8 mouse cellular contexts compared by ENCODE assay signal in genomic region chr13:85288843-85289713, GRCm38 (mm10). TPM values are rescaled to one million over a fixed set of nuclear protein-coding genes. Genes with fewer than 3 reads are reported as not detected.
DNase-seq lines count a peak whose midpoint lies in the region; ATAC-seq and TF ChIP-seq lines count a peak whose summit lies in the region.

TSS of gene Rasa1 (minus strand) at chr13:85289130.

- H3K36me3 ChIP-seq in embryonic facial prominence, embryonic 14.5 days (ENCODE audit: control insufficient read depth, insufficient read depth, low read length): no peaks in the 10 kb centered on the region
- peaks cover 6% of the 10 kb centered on the region for H3K36me3 ChIP-seq in heart, adult 2 months (ENCODE audit: control insufficient read depth, insufficient read depth, low read length)
- no peaks in the 10 kb centered on the region for H3K36me3 ChIP-seq in limb, embryonic 14.5 days (ENCODE audit: control insufficient read depth, insufficient read depth, low read length)
- no peaks in the 10 kb centered on the region for H3K36me3 ChIP-seq in midbrain, postnatal 0 days (ENCODE audit: insufficient read depth, low read length)

- H3K4me2 ChIP-seq in embryonic facial prominence, embryonic 14.5 days (ENCODE audit: low read depth, low read length): peak within 1 kb of the TSS; percentile 64
- H3K4me2 ChIP-seq in limb, embryonic 14.5 days (replicated peaks; ENCODE audit: low read depth, low read length, severe bottlenecking): peak within 1 kb of the TSS; percentile 59
- peak within 1 kb of the TSS; percentile 61 for H3K4me2 ChIP-seq in midbrain, postnatal 0 days (ENCODE audit: low read depth, low read length, poor library complexity, severe bottlenecking)

- peak; percentile 93 for DNase-seq in 3T3-L1 (ENCODE audit: low read depth, low spot score)
- DNase-seq in adrenal gland, postnatal 4 days (ENCODE audit: low spot score in 2 of 2): peak; percentile 85 to 89
- peak; percentile 97 for DNase-seq in embryonic facial prominence, embryonic 14.5 days (ENCODE audit: low spot score)
- DNase-seq in heart, adult 2 months: peak; percentile 94 to 97
- peak; percentile 96 for DNase-seq in kidney, adult 9 months
- DNase-seq in limb, embryonic 14.5 days (ENCODE audit: low spot score): peak; percentile 95
- DNase-seq in midbrain, postnatal 0 days (ENCODE audit: low spot score): peak; percentile 95
- peak; percentile 77 to 85 for DNase-seq in spleen, postnatal 14 days (ENCODE audit: low spot score in 2 of 2)

- intact Hi-C loops in heart, adult 2 months (cut with DNase I): loop anchor here (5.0 kb wide), 2 partner anchors 37 to 82 kb away; no protein-coding TSS in a partner anchor

- H3K27me3 ChIP-seq in embryonic facial prominence, embryonic 14.5 days (replicated peaks; ENCODE audit: control insufficient read depth, insufficient read depth, low read length): no peaks in the 10 kb centered on the region
- no peaks in the 10 kb centered on the region for H3K27me3 ChIP-seq in heart, adult 2 months (ENCODE audit: control insufficient read depth, insufficient read depth, low read length)
- no peaks in the 10 kb centered on the region for H3K27me3 ChIP-seq in limb, embryonic 14.5 days (ENCODE audit: control insufficient read depth, insufficient read depth, low read length)
- H3K27me3 ChIP-seq in midbrain, postnatal 0 days (ENCODE audit: insufficient read depth, low read length): no peaks in the 10 kb centered on the region

- peak; percentile 99 for ATAC-seq in embryonic facial prominence, embryonic 14.5 days (ENCODE audit: low read depth)
- ATAC-seq in limb, embryonic 14.5 days (ENCODE audit: low FRiP score, low read depth): peak; percentile 99
- ATAC-seq in midbrain, postnatal 0 days (ENCODE audit: low FRiP score): peak; percentile 97

- peak; percentile 94 for TF ChIP-seq POLR2A in heart, adult 2 months (IDR thresholded peaks at IDR 0.05; ENCODE audit: insufficient read depth, low read depth, low read length)
- TF ChIP-seq POLR2A in limb, embryonic 14.5 days (IDR thresholded peaks at IDR 0.05; ENCODE audit: borderline replicate concordance, extremely low read depth, insufficient read depth, insufficient read length): peak; percentile 97; the same call in 1 of the 2 replicates

- H3K79me2 ChIP-seq in heart, adult 2 months (replicated peaks; ENCODE audit: control insufficient read depth, insufficient read depth, low read length): no peaks in the 10 kb centered on the region; the same call in 1 of the 2 replicates

- 0% methylated on average over 32 of the region's 97 CpGs for WGBS in embryonic facial prominence, embryonic 14.5 days
- under 1% methylated on average over 92 of the region's 97 CpGs for WGBS in heart, adult 2 months
- WGBS in limb, embryonic 14.5 days: under 1% methylated on average over 60 of the region's 97 CpGs
- under 1% methylated on average over 74 of the region's 97 CpGs for WGBS in midbrain, postnatal 0 days

- no peaks in the 10 kb centered on the region for H3K4me1 ChIP-seq in embryonic facial prominence, embryonic 14.5 days (ENCODE audit: control insufficient read depth, insufficient read depth, low read length)
- H3K4me1 ChIP-seq in heart, adult 2 months (ENCODE audit: control insufficient read depth, insufficient read depth, low read length): no peaks in the 10 kb centered on the region
- no peaks in the 10 kb centered on the region for H3K4me1 ChIP-seq in limb, embryonic 14.5 days (ENCODE audit: control insufficient read depth, insufficient read depth, low read length)
- H3K4me1 ChIP-seq in midbrain, postnatal 0 days (ENCODE audit: insufficient read depth, low read length): 0 out of 2 replicates have a peak, but pooled peaks cover 4% of the 10 kb centered on the region

- H3K9ac ChIP-seq in embryonic facial prominence, embryonic 14.5 days (ENCODE audit: low read depth, low read length): peak within 1 kb of the TSS; percentile 96
- H3K9ac ChIP-seq in heart, adult 2 months (ENCODE audit: low read depth, low read length): peak within 1 kb of the TSS; percentile 94
- H3K9ac ChIP-seq in limb, embryonic 14.5 days (ENCODE audit: low read depth, low read length, severe bottlenecking): peak within 1 kb of the TSS; percentile 97
- H3K9ac ChIP-seq in midbrain, postnatal 0 days (replicated peaks; ENCODE audit: low read length, poor library complexity, severe bottlenecking): peak within 1 kb of the TSS; percentile 95

- TF ChIP-seq CTCF in heart, adult 2 months (IDR thresholded peaks at IDR 0.05): 0 out of 2 replicates have a peak, but pooled peaks have one; percentile 1
- TF ChIP-seq CTCF in midbrain, postnatal 0 days (IDR thresholded peaks at IDR 0.05): no peak

- H3K4me3 ChIP-seq in embryonic facial prominence, embryonic 14.5 days (ENCODE audit: low read depth, low read length): peak within 1 kb of the TSS; percentile 96
- peak within 1 kb of the TSS; percentile 91 for H3K4me3 ChIP-seq in heart, adult 2 months
- H3K4me3 ChIP-seq in limb, embryonic 14.5 days (replicated peaks; ENCODE audit: low read length): peak within 1 kb of the TSS; percentile 92
- H3K4me3 ChIP-seq in midbrain, postnatal 0 days (ENCODE audit: low read depth, low read length): peak within 1 kb of the TSS; percentile 96

- TF ChIP-seq EP300 in heart, adult 2 months (IDR thresholded peaks at IDR 0.05; ENCODE audit: insufficient read depth, low read depth, low read length): 0 out of 2 replicates have a peak, but pooled peaks have one; percentile 36

- H3K27ac ChIP-seq in embryonic facial prominence, embryonic 14.5 days (replicated peaks; ENCODE audit: low read depth, low read length): peak within 1 kb of the TSS; percentile 99
- H3K27ac ChIP-seq in heart, adult 2 months: peak within 1 kb of the TSS; percentile 95
- H3K27ac ChIP-seq in limb, embryonic 14.5 days (replicated peaks; ENCODE audit: low read depth, low read length): peak within 1 kb of the TSS; percentile 99
- H3K27ac ChIP-seq in midbrain, postnatal 0 days (ENCODE audit: low read depth, low read length): peak within 1 kb of the TSS; percentile 99

- no peaks in the 10 kb centered on the region for H3K9me3 ChIP-seq in embryonic facial prominence, embryonic 14.5 days (ENCODE audit: control insufficient read depth, low read length)
- no peaks in the 10 kb centered on the region for H3K9me3 ChIP-seq in limb, embryonic 14.5 days (ENCODE audit: control insufficient read depth, low read length)
- no peaks in the 10 kb centered on the region for H3K9me3 ChIP-seq in midbrain, postnatal 0 days (ENCODE audit: low read length)

RNA-seq across cellular contexts. Expression of gene Rasa1, which starts in this region (rescaled TPM):
- total RNA-seq in adrenal gland, postnatal 4 days (2021): 10 to 100 TPM; 53.5 to 55.1 TPM
- 57.7 and 62.9 TPM in 2 replicates for polyA plus RNA-seq in embryonic facial prominence, embryonic 14.5 days (2014; fragmentation: Nextera tagmentation; extraction: Ambion mirVana)
- 10 to 100 TPM; 20.7 to 27.8 TPM for total RNA-seq in heart, adult 2 months (2021)
- polyA plus RNA-seq in heart, adult 2 months (2012; rRNA removed): 5.6 and 14.0 TPM in 2 replicates
- polyA plus RNA-seq in limb, embryonic 14.5 days (2012; rRNA removed): 44.5 and 52.8 TPM in 2 replicates
- 63.6 and 64.7 TPM in 2 replicates for polyA plus RNA-seq in limb, embryonic 14.5 days (2014; fragmentation: Nextera tagmentation; extraction: Ambion mirVana)
- 74.0 and 86.3 TPM in 2 replicates for total RNA-seq in midbrain, postnatal 0 days (2014; rRNA removed)
- polyA plus RNA-seq in midbrain, postnatal 0 days (2015; fragmentation: Nextera tagmentation; extraction: Ambion mirVana): 43.6 and 49.1 TPM in 2 replicates

Comparison
In these comparisons a context has a peak if more than half of its experiments do, and no peak if none do; other contexts are left out.
1. Peak in every context shown above with its lines: DNase-seq, ATAC-seq, H3K4me3 ChIP-seq and H3K27ac ChIP-seq.